Mouse (Mus musculus) limb, embryonic 12.5 days (tissue): ENCODE data around the gene E130208F15Rik. TPM values are rescaled to one million over a fixed set of nuclear protein-coding genes. Genes with fewer than 3 reads are reported as not detected.

Experiments used
- ATAC-seq: fragments of 200-750 bp; cut with Nextera tagmentation; 2 replicates; pipeline ENCODE4 v1.8.0; 2017; ENCODE audit warnings: low read depth, moderate TSS enrichment; ENCODE audit not compliant: insufficient number of reproducible peaks, insufficient read depth, low FRiP score, low TSS enrichment
- H3K27ac ChIP-seq: fragments of 300-500 bp; sonication (generic); 2 replicates; pipeline ENCODE4 v1.5.1; 2016; ENCODE audit warnings: mild to moderate bottlenecking, moderate library complexity
- H3K27me3 ChIP-seq: fragments of 300-500 bp; sonication (generic); 2 replicates; pipeline ENCODE4 v1.6.1; 2016; ENCODE audit warnings: mild to moderate bottlenecking, moderate library complexity
- H3K36me3 ChIP-seq: fragments of 300-500 bp; sonication (generic); 2 replicates; pipeline ENCODE4 v1.6.1; 2016; ENCODE audit warnings: mild to moderate bottlenecking, moderate library complexity
- H3K4me1 ChIP-seq: fragments of 300-500 bp; sonication (generic); replicated peaks from 2 replicates; pipeline ENCODE4 v1.6.1; 2016
- H3K4me2 ChIP-seq: fragments of 300-500 bp; sonication (generic); 2 replicates; pipeline ENCODE4 v1.6.1; 2016; ENCODE audit warnings: mild to moderate bottlenecking, moderate library complexity
- H3K4me3 ChIP-seq: fragments of 300-500 bp; sonication (generic); replicated peaks from 2 replicates; pipeline ENCODE4 v1.5.1; 2016; ENCODE audit warnings: mild to moderate bottlenecking
- H3K9ac ChIP-seq: fragments of 300-500 bp; sonication (generic); replicated peaks from 2 replicates; pipeline ENCODE4 v1.6.1; 2016; ENCODE audit warnings: mild to moderate bottlenecking, moderate library complexity
- H3K9me3 ChIP-seq: fragments of 300-500 bp; sonication (generic); 2 replicates; pipeline ENCODE4 v1.6.1; 2016; ENCODE audit warnings: mild to moderate bottlenecking, moderate library complexity
- WGBS: fragments of 180-500 bp; shearing (Covaris S2); methylation state at CpG from one replicate; pipeline ENCODE4 v1.1.7; 2016; 5-methylcytosine and 5-hydroxymethylcytosine counted together
- polyA plus RNA-seq: library from polyadenylated mRNA; unstranded; fragments of >200 nt; fragmentation: Nextera tagmentation; extraction: Ambion mirVana; gene quantifications from 2 replicates; pipeline ENCODE4 v1.2.1, GENCODE M21; 2016

E130208F15Rik gene
- polyA plus RNA-seq, 1 experiment from 2014 or later = 5.0 TPM

- Histone ChIP-seq H3K4me1 (peaks cover 23% of the 10 kb centered on the region), H3K4me2 (peak within 1 kb of the TSS; percentile 84), H3K4me3 (peak within 1 kb of the TSS; percentile 77), H3K27me3 (peaks cover 21% of the 10 kb centered on the region), H3K9ac (peak within 1 kb of the TSS; percentile 89), H3K36me3 (peaks cover 21% of the 10 kb centered on the region), H3K27ac (no peak within 1 kb of the TSS; the same call in 1 of the 2 replicates), H3K9me3 (no peaks in the 10 kb centered on the region)
- 2% methylated on average over 51 of the region's 55 CpGs for WGBS
- 0 out of 2 replicates have a peak, but pooled peaks have one; percentile 22 for ATAC-seq
Measured at GRCm38 (mm10) chr7:30362652-30363343, 41.3 kb downstream of the E130208F15Rik start, which contains the start of gene Lrfn3. Gene Lrfn3 (minus strand): TSS chr7:30362772.

GRCm38 (mm10) chr7:30363344-30363738 is 41.8 kb downstream of the E130208F15Rik start:
- Histone ChIP-seq H3K9me3 (no peaks in the 10 kb centered on the region), H3K9ac (peak overlapping the region; percentile 89), H3K36me3 (peaks cover 17% of the 10 kb centered on the region), H3K4me2 (peak overlapping the region; percentile 84), H3K4me3 (peak overlapping the region; percentile 77), H3K4me1 (peaks cover 23% of the 10 kb centered on the region), H3K27me3 (peaks cover 23% of the 10 kb centered on the region), H3K27ac (no peak overlapping the region)
- ATAC-seq = no peak
- WGBS = 62% methylated on average over 6 of the region's 6 CpGs

- WGBS = 76% methylated on average over 2 of the region's 2 CpGs
- peaks cover 23% of the 10 kb centered on the region for H3K27me3 ChIP-seq
- no peaks in the 10 kb centered on the region for H3K9me3 ChIP-seq
- no peak overlapping the region for H3K27ac ChIP-seq
- H3K4me3 ChIP-seq = no peak overlapping the region
- H3K4me2 ChIP-seq = no peak overlapping the region
- no peak for ATAC-seq
- H3K9ac ChIP-seq = no peak overlapping the region
- H3K4me1 ChIP-seq = peaks cover under 1% of the 10 kb centered on the region; the same call in 1 of the 2 replicates
- H3K36me3 ChIP-seq = no peaks in the 10 kb centered on the region
Measured at GRCm38 (mm10) chr7:30367466-30367865, 45.9 kb downstream of the E130208F15Rik start.

Other genes starting within 250 kb of the E130208F15Rik start
- gene Zfp82, start 248.8 kb upstream of the E130208F15Rik start, polyA plus RNA-seq = 6.8 and 7.1 TPM in 2 replicates
- gene Gm26920, start 231.3 kb upstream of the E130208F15Rik start, polyA plus RNA-seq = 3.4 and 3.7 TPM in 2 replicates
- gene Zfp566, start 231.2 kb upstream of the E130208F15Rik start, polyA plus RNA-seq = 17.0 and 25.0 TPM in 2 replicates
- 138 and 146 TPM in 2 replicates for gene Zfp260, start 227.0 kb upstream of the E130208F15Rik start, polyA plus RNA-seq
- gene Zfp382, start 199.8 kb upstream of the E130208F15Rik start, polyA plus RNA-seq = 11.8 and 16.7 TPM in 2 replicates
- 19.1 and 23.0 TPM in 2 replicates for gene Zfp146, start 152.0 kb upstream of the E130208F15Rik start, polyA plus RNA-seq
- gene Cox7a1, start 137.6 kb upstream of the E130208F15Rik start, polyA plus RNA-seq = 2.4 and 2.9 TPM in 2 replicates
- 75.6 and 77.9 TPM in 2 replicates for gene Capns1, start 122.9 kb upstream of the E130208F15Rik start, polyA plus RNA-seq
- 174 and 182 TPM in 2 replicates for gene Polr2i, start 89.8 kb upstream of the E130208F15Rik start, polyA plus RNA-seq
- 214 and 222 TPM in 2 replicates for gene Tbcb, start 89.5 kb upstream of the E130208F15Rik start, polyA plus RNA-seq
- gene Ovol3, start 86.0 kb upstream of the E130208F15Rik start, polyA plus RNA-seq = not detected in 2 replicates
- 0.15 and 0.26 TPM in 2 replicates for gene Thap8, start 41.6 kb upstream of the E130208F15Rik start, polyA plus RNA-seq
- 9.7 and 10.6 TPM in 2 replicates for gene Wdr62, start 41.3 kb upstream of the E130208F15Rik start, polyA plus RNA-seq
- 39.7 and 46.6 TPM in 2 replicates for gene Clip3, start 30.0 kb upstream of the E130208F15Rik start, polyA plus RNA-seq
- 101 TPM in 2 replicates for gene Alkbh6, start 13.0 kb upstream of the E130208F15Rik start, polyA plus RNA-seq
- 84.6 and 98.6 TPM in 2 replicates for gene Syne4, start 6.9 kb upstream of the E130208F15Rik start, polyA plus RNA-seq
- gene Sdhaf1, start 2.2 kb downstream of the E130208F15Rik start, polyA plus RNA-seq = 20.7 and 23.6 TPM in 2 replicates
- gene Lrfn3, start 41.0 kb downstream of the E130208F15Rik start, polyA plus RNA-seq = 6.2 and 6.6 TPM in 2 replicates
- 14.1 and 19.6 TPM in 2 replicates for gene Tyrobp, start 92.0 kb downstream of the E130208F15Rik start, polyA plus RNA-seq
- 0.77 TPM in 1 of 2 replicates, not detected in the other for gene Hcst, start 98.1 kb downstream of the E130208F15Rik start, polyA plus RNA-seq
- gene Nfkbid, start 100.0 kb downstream of the E130208F15Rik start, polyA plus RNA-seq = 1.2 and 1.3 TPM in 2 replicates
- gene Aplp1, start 123.8 kb downstream of the E130208F15Rik start, polyA plus RNA-seq = 32.5 and 33.9 TPM in 2 replicates
- 0.29 and 0.65 TPM in 2 replicates for gene Kirrel2, start 135.9 kb downstream of the E130208F15Rik start, polyA plus RNA-seq
- gene Nphs1, start 136.6 kb downstream of the E130208F15Rik start, polyA plus RNA-seq = 0.10 TPM in 1 of 2 replicates, not detected in the other
- gene Prodh2, start 171.9 kb downstream of the E130208F15Rik start, polyA plus RNA-seq = not detected in 2 replicates
- 15.1 and 17.7 TPM in 2 replicates for gene Arhgap33, start 213.3 kb downstream of the E130208F15Rik start, polyA plus RNA-seq
- gene Hspb6, start 230.4 kb downstream of the E130208F15Rik start, polyA plus RNA-seq = 9.5 and 10.9 TPM in 2 replicates
- 15.3 and 16.0 TPM in 2 replicates for gene Proser3, start 230.6 kb downstream of the E130208F15Rik start, polyA plus RNA-seq
- gene Lin37, start 238.1 kb downstream of the E130208F15Rik start, polyA plus RNA-seq = 45.4 and 51.5 TPM in 2 replicates
- 87.8 and 89.9 TPM in 2 replicates for gene U2af1l4, start 241.6 kb downstream of the E130208F15Rik start, polyA plus RNA-seq
- gene Gm49396, start 241.6 kb downstream of the E130208F15Rik start, polyA plus RNA-seq = 16.3 and 18.5 TPM in 2 replicates
- gene Psenen, start 241.9 kb downstream of the E130208F15Rik start, polyA plus RNA-seq = 136 TPM in 2 replicates
- 3.2 and 4.1 TPM in 2 replicates for gene Igflr1, start 243.7 kb downstream of the E130208F15Rik start, polyA plus RNA-seq